Mouse (Mus musculus): ENCODE data around the gene Ndrg4.

- peak; percentile 53; the same call in 1 of the 2 replicates for TF ChIP-seq ZNF384 (IDR thresholded peaks at IDR 0.05; ENCODE audit: low read depth, low read length)
- TF ChIP-seq CHD2 (IDR thresholded peaks at IDR 0.05; ENCODE audit: low read depth, low read length): no peak
- no peak for TF ChIP-seq ZC3H11A (IDR thresholded peaks at IDR 0.05; ENCODE audit: borderline replicate concordance, low read depth, low read length)
Observed at GRCm38 (mm10) chr8:95698179-95698578, 21.4 kb downstream of the Ndrg4 start.
